Mouse (Mus musculus): ENCODE measurements around the gene Slc22a22. TPM values are rescaled to one million over a fixed set of nuclear protein-coding genes. Genes with fewer than 3 reads are reported as not detected.

Gene Slc22a22
- polyA plus RNA-seq, 1 experiment, result not detected

- Histone ChIP-seq H3K4me3 (ENCODE audit: control insufficient read depth, insufficient read depth, low read length) (no peak overlapping the region), H3K36me3 (ENCODE audit: control insufficient read depth, insufficient read depth, low read length) (no peaks in the 10 kb centered on the region), H3K4me1 (replicated peaks; ENCODE audit: control insufficient read depth, insufficient read depth, low read length) (no peaks in the 10 kb centered on the region), H3K27ac (ENCODE audit: control insufficient read depth, insufficient read depth, low read length) (no peak overlapping the region), H3K27me3 (ENCODE audit: control insufficient read depth, insufficient read depth, low read length) (no peaks in the 10 kb centered on the region)
- no peak for DNase-seq
- TF ChIP-seq CTCF (IDR thresholded peaks at IDR 0.05; ENCODE audit: borderline replicate concordance, control insufficient read depth, extremely low read depth, insufficient read depth, low read length, poor library complexity) (no peak), POLR2A (IDR thresholded peaks at IDR 0.05; ENCODE audit: control insufficient read depth, extremely low read depth, insufficient read depth, low read length, poor library complexity) (no peak)
- 62% methylated on average over 3 of the region's 3 CpGs for WGBS
These were observed 272.1 kb downstream of the Slc22a22 start for GRCm38 (mm10) chr15:57205315-57205714.

DNA sequence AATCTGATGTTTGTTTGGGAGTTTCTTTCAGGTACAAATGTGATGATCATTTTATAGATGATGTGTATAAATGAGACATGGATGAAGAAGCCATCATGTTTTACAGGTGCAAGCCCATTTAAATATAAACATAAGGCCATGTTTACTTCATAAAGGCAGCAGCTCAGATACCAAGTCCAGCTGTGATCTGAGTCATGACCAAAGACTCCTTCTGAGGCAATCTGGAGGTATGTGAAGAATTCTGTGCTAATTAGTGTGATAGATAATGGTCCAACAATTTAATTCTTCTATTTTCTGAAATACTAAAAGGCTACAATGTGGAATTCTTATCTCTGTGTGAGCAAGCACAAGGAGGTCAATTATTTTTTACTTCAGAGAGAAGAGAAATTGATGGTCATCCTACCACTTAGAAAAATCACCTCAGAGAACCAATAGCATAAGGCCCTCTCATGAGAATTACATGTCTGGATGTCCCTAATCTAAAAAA lies 272.9 kb downstream of the Slc22a22 start:
- H3K27ac ChIP-seq (ENCODE audit: control insufficient read depth, insufficient read depth, low read length), result no peak overlapping the region
- no peaks in the 10 kb centered on the region for H3K36me3 ChIP-seq (ENCODE audit: control insufficient read depth, insufficient read depth, low read length)
- no peaks in the 10 kb centered on the region for H3K27me3 ChIP-seq (ENCODE audit: control insufficient read depth, insufficient read depth, low read length)
- H3K4me3 ChIP-seq (ENCODE audit: control insufficient read depth, insufficient read depth, low read length), result no peak overlapping the region
- no peaks in the 10 kb centered on the region for H3K4me1 ChIP-seq (replicated peaks; ENCODE audit: control insufficient read depth, insufficient read depth, low read length)
- DNase-seq, result no peak
- no peak for TF ChIP-seq CTCF (IDR thresholded peaks at IDR 0.05; ENCODE audit: borderline replicate concordance, control insufficient read depth, extremely low read depth, insufficient read depth, low read length, poor library complexity)
- no peak for TF ChIP-seq POLR2A (IDR thresholded peaks at IDR 0.05; ENCODE audit: control insufficient read depth, extremely low read depth, insufficient read depth, low read length, poor library complexity)
